Mouse (Mus musculus): ENCODE results near the gene Trim8. TPM values are rescaled to one million over a fixed set of nuclear protein-coding genes. Genes with fewer than 3 reads are reported as not detected.
A peak's percentile ranks its signal among the peaks of the same experiment; 100 is the strongest.

Trim8 gene
- polyA plus RNA-seq, 2 experiments from 2014 or later = 16.3 to 21.5 TPM

- no peak for ATAC-seq
These were observed 52.0 kb downstream of the Trim8 start for GRCm38 (mm10) chr19:46553541-46553955.

- ATAC-seq = no peak
These were observed 56.5 kb downstream of the Trim8 start for GRCm38 (mm10) chr19:46558009-46558408.

GRCm38 (mm10) chr19:46558631-46559030 lies 57.1 kb downstream of the Trim8 start:
- no peak for ATAC-seq

- ATAC-seq = peak; percentile 37
These were observed 60.6 kb downstream of the Trim8 start for GRCm38 (mm10) chr19:46562132-46562531.

- ATAC-seq = no peak
These were observed 61.3 kb downstream of the Trim8 start for GRCm38 (mm10) chr19:46562581-46563515.

GRCm38 (mm10) chr19:46563603-46564002 lies 62.1 kb downstream of the Trim8 start:
- ATAC-seq = no peak

GRCm38 (mm10) chr19:46564043-46564462 lies 62.6 kb downstream of the Trim8 start:
- no peak for ATAC-seq

Other genes starting within 250 kb of the Trim8 start
- gene Nfkb2, start 197.4 kb upstream of the Trim8 start, polyA plus RNA-seq (2017; shearing (Covaris generic)) = 10 to 100 TPM; 17.3 to 18.8 TPM
- gene Psd, start 174.5 kb upstream of the Trim8 start, polyA plus RNA-seq (2017; shearing (Covaris generic)) = 1 to 10 TPM; 3.8 to 6.5 TPM
- gene Fbxl15, start 173.5 kb upstream of the Trim8 start, polyA plus RNA-seq (2017; shearing (Covaris generic)) = 1 to 10 TPM; 5.1 TPM
- 10 to 100 TPM; 56.3 to 62.6 TPM for gene Cuedc2, start 163.0 kb upstream of the Trim8 start, polyA plus RNA-seq (2017; shearing (Covaris generic))
- gene Mfsd13a, start 160.6 kb upstream of the Trim8 start, polyA plus RNA-seq (2017; shearing (Covaris generic)) = 10 to 100 TPM in 1 of 2 experiments, 1 to 10 TPM in 1; 3.8 to 10.5 TPM
- under 1 TPM in 1 of 2 experiments, not detected in 1; 0.23 TPM for gene 2310034G01Rik, start 151.4 kb upstream of the Trim8 start, polyA plus RNA-seq (2017; shearing (Covaris generic))
- 100 to 1,000 TPM in 1 of 2 experiments, 10 to 100 TPM in 1; 92.4 to 111 TPM for gene Actr1a, start 106.0 kb upstream of the Trim8 start, polyA plus RNA-seq (2017; shearing (Covaris generic))
- gene Sufu, start 104.8 kb upstream of the Trim8 start, polyA plus RNA-seq (2017; shearing (Covaris generic)) = 10 to 100 TPM; 10.2 to 11.6 TPM
- gene Arl3, start 71.5 kb downstream of the Trim8 start, polyA plus RNA-seq (2017; shearing (Covaris generic)) = 10 to 100 TPM; 29.0 to 34.9 TPM
- 10 to 100 TPM in 1 of 2 experiments, 1 to 10 TPM in 1; 6.2 to 13.4 TPM for gene Sfxn2, start 71.7 kb downstream of the Trim8 start, polyA plus RNA-seq (2017; shearing (Covaris generic))
- 10 to 100 TPM; 19.2 to 20.8 TPM for gene Wbp1l, start 97.4 kb downstream of the Trim8 start, polyA plus RNA-seq (2017; shearing (Covaris generic))
- not detected for gene Cyp17a1, start 171.5 kb downstream of the Trim8 start, polyA plus RNA-seq (2017; shearing (Covaris generic))
- gene Borcs7, start 188.2 kb downstream of the Trim8 start, polyA plus RNA-seq (2017; shearing (Covaris generic)) = 1 to 10 TPM; 6.8 to 7.4 TPM
- 10 to 100 TPM; 15.1 to 15.2 TPM for gene As3mt, start 205.8 kb downstream of the Trim8 start, polyA plus RNA-seq (2017; shearing (Covaris generic))

All from CD4-positive, CD25-positive, alpha-beta regulatory T cell, adult 4 months (primary cell).